Mouse (Mus musculus) neural tube, embryonic 12.5 days (tissue): Measurements from ENCODE around the gene Srgap3. TPM values are rescaled to one million over a fixed set of nuclear protein-coding genes. Genes with fewer than 3 reads are reported as not detected.
A peak's percentile ranks its signal among the peaks of the same experiment; 100 is the strongest.

Experiments used
- ATAC-seq: fragments of 200-750 bp; cut with Nextera tagmentation; 2 replicates; pipeline ENCODE4 v1.8.0; 2017; ENCODE audit warnings: low read depth, mild to moderate bottlenecking, moderate TSS enrichment, moderate library complexity; ENCODE audit not compliant: low FRiP score
- H3K27ac ChIP-seq: fragments of 300-500 bp; sonication (generic); 2 replicates; pipeline ENCODE4 v1.5.1; 2016
- H3K27me3 ChIP-seq: fragments of 300-500 bp; sonication (generic); replicated peaks from 2 replicates; pipeline ENCODE4 v1.6.1; 2016; ENCODE audit warnings: mild to moderate bottlenecking
- H3K36me3 ChIP-seq: fragments of 300-500 bp; sonication (generic); 2 replicates; pipeline ENCODE4 v1.6.1; 2016; ENCODE audit warnings: mild to moderate bottlenecking
- H3K4me1 ChIP-seq: fragments of 300-500 bp; sonication (generic); 2 replicates; pipeline ENCODE4 v1.6.1; 2016
- H3K4me2 ChIP-seq: fragments of 300-500 bp; sonication (generic); replicated peaks from 2 replicates; pipeline ENCODE4 v1.6.1; 2016; ENCODE audit warnings: mild to moderate bottlenecking
- H3K4me3 ChIP-seq: fragments of 300-500 bp; sonication (generic); 2 replicates; pipeline ENCODE4 v1.5.1; 2016
- H3K9ac ChIP-seq: fragments of 300-500 bp; sonication (generic); 2 replicates; pipeline ENCODE4 v1.6.1; 2016; ENCODE audit warnings: mild to moderate bottlenecking
- H3K9me3 ChIP-seq: fragments of 300-500 bp; sonication (generic); 2 replicates; pipeline ENCODE4 v1.6.1; 2016; ENCODE audit warnings: mild to moderate bottlenecking
- WGBS: fragments of 180-500 bp; shearing (Covaris S2); methylation state at CpG from one replicate; pipeline ENCODE4 v1.1.7; 2016; 5-methylcytosine and 5-hydroxymethylcytosine counted together
- polyA plus RNA-seq: library from polyadenylated mRNA; unstranded; fragments of >200 nt; fragmentation: Nextera tagmentation; extraction: Ambion mirVana; gene quantifications from 2 replicates; pipeline ENCODE4 v1.2.1, GENCODE M21; 2016

Gene Srgap3
- polyA plus RNA-seq, 1 experiment from 2014 or later: 37.0 TPM

- Histone ChIP-seq H3K9me3 (0 out of 2 replicates have a peak, but pooled peaks cover 3% of the 10 kb centered on the region), H3K36me3 (peaks cover 14% of the 10 kb centered on the region), H3K27ac (no peak overlapping the region), H3K4me1 (peaks cover 38% of the 10 kb centered on the region), H3K9ac (no peak overlapping the region), H3K27me3 (no peaks in the 10 kb centered on the region), H3K4me2 (no peak overlapping the region), H3K4me3 (no peak overlapping the region)
- WGBS: 86% methylated on average over 5 of the region's 5 CpGs
- no peak for ATAC-seq
Observed at GRCm38 (mm10) chr6:112926011-112926410, 21.1 kb downstream of the Srgap3 start.

DNA sequence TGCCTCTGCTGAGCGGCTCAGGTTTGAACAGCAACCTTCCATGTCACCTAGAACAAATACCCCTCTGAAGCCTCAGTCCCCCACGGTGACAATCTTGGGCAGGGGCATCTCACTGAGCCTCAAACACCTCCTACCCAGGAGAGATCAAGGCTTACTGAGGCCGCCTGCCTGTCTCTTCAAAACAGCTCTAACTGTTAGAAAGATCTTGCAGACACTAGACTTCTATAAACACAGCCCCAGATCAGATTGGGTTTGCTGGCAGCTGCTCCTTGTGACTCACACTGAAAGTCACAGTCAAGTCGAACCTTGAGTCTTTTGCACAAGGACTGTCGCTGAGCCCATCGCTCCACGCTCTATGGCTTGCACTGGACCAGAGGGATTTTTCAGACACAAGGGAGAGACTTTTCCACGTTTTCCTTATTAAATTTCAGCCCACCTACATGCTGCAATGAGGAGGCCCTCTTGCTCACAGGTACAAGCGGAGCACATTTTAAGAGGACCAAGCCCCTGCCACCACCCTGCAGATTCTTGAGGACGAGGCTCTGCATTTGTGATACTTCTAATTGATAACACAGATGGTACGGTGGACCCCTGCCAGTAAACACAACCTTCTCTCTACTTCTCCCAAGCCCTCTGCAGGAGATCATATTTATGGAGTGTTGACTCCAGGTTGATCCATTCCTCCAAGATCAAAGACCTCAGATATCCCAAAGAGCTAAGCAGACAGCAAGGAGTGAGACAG is 21.7 kb downstream of the Srgap3 start:
- Histone ChIP-seq H3K36me3 (peaks cover 14% of the 10 kb centered on the region), H3K27me3 (no peaks in the 10 kb centered on the region), H3K27ac (no peak overlapping the region), H3K9ac (no peak overlapping the region), H3K4me1 (peaks cover 39% of the 10 kb centered on the region), H3K4me2 (no peak overlapping the region), H3K4me3 (no peak overlapping the region), H3K9me3 (0 out of 2 replicates have a peak, but pooled peaks cover 3% of the 10 kb centered on the region)
- ATAC-seq: no peak
- 68% methylated on average over 11 of the region's 11 CpGs for WGBS

DNA sequence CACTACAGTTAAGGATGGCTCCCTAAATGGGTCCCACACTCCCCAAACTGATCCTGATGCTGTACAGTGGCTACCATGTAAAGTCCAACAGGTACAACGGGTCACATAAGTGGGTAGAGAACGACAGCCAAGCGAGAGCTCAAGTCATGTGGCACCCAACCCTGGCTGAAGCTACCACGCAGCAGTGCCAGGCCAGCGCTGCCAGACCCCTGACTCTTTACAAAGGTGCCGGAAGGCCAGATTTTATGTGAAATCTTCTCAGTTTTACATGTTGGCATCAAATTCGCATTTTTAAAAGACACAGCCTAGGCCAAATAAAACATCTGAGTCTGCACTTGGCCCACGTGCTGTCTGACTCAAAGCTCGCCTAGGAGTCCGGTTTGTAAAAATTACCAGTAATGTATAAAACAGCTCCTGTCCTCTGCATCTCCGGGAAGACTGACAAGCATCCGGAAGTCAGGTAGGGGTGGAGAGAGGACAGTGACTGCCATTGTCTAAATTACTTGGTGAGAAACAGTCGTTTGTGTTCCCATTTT is 22.4 kb downstream of the Srgap3 start:
- no peak for ATAC-seq
- Histone ChIP-seq H3K9ac (no peak overlapping the region), H3K36me3 (peaks cover 14% of the 10 kb centered on the region), H3K4me3 (no peak overlapping the region), H3K4me1 (peaks cover 35% of the 10 kb centered on the region), H3K9me3 (0 out of 2 replicates have a peak, but pooled peaks cover 3% of the 10 kb centered on the region), H3K27me3 (no peaks in the 10 kb centered on the region), H3K27ac (no peak overlapping the region), H3K4me2 (no peak overlapping the region)
- 80% methylated on average over 13 of the region's 13 CpGs for WGBS

- 69% methylated on average over 8 of the region's 8 CpGs for WGBS
- ATAC-seq: no peak
- Histone ChIP-seq H3K4me3 (no peak overlapping the region), H3K27ac (no peak overlapping the region), H3K27me3 (no peaks in the 10 kb centered on the region), H3K4me2 (no peak overlapping the region), H3K4me1 (peaks cover 27% of the 10 kb centered on the region), H3K9me3 (0 out of 2 replicates have a peak, but pooled peaks cover 3% of the 10 kb centered on the region), H3K36me3 (peaks cover 31% of the 10 kb centered on the region), H3K9ac (no peak overlapping the region)
Observed at GRCm38 (mm10) chr6:112920619-112921195, 26.4 kb downstream of the Srgap3 start.

- Histone ChIP-seq H3K27ac (no peak overlapping the region), H3K4me3 (no peak overlapping the region), H3K4me1 (peaks cover 19% of the 10 kb centered on the region), H3K36me3 (peaks cover 19% of the 10 kb centered on the region), H3K9ac (no peak overlapping the region), H3K9me3 (no peaks in the 10 kb centered on the region), H3K4me2 (no peak overlapping the region), H3K27me3 (no peaks in the 10 kb centered on the region)
- WGBS: 84% methylated on average over 8 of the region's 8 CpGs
- ATAC-seq: no peak
Observed at GRCm38 (mm10) chr6:112917717-112918116, 29.3 kb downstream of the Srgap3 start.

GRCm38 (mm10) chr6:112916243-112916642 is 30.8 kb downstream of the Srgap3 start:
- no peak; the same call in 1 of the 2 replicates for ATAC-seq
- peaks cover 13% of the 10 kb centered on the region for H3K4me1 ChIP-seq
- WGBS: 86% methylated on average over 2 of the region's 2 CpGs
- H3K27me3 ChIP-seq: no peaks in the 10 kb centered on the region
- peaks cover 16% of the 10 kb centered on the region for H3K36me3 ChIP-seq
- no peak overlapping the region for H3K4me2 ChIP-seq
- H3K9me3 ChIP-seq: no peaks in the 10 kb centered on the region
- no peak overlapping the region for H3K9ac ChIP-seq
- no peak overlapping the region for H3K4me3 ChIP-seq
- H3K27ac ChIP-seq: no peak overlapping the region

DNA sequence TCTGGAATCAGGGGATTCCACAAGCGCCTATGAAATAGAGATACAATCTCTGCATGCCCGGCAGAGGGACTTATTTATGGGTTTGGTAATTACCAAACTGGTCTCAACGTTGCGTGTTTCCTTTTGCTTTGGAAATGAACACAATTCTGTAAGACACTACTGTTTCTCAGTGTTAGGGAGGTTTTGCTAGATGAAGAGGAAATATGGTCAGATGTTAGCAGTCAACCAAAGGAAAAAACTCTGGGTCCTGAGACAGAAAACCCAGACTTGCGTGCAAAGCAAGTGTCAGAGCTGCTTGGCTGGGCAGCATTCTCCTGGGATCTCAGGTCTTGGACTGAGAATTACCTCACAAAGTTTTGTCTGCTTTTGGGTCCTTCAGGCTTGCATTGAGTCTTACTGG is 34.5 kb downstream of the Srgap3 start:
- H3K9me3 ChIP-seq: no peaks in the 10 kb centered on the region
- H3K27me3 ChIP-seq: no peaks in the 10 kb centered on the region
- ATAC-seq: no peak
- H3K27ac ChIP-seq: no peak overlapping the region
- 0 out of 2 replicates have a peak, but pooled peaks cover 3% of the 10 kb centered on the region for H3K4me1 ChIP-seq
- no peak overlapping the region for H3K4me2 ChIP-seq
- WGBS: 84% methylated on average over 5 of the region's 5 CpGs
- H3K36me3 ChIP-seq: peaks cover 12% of the 10 kb centered on the region
- H3K4me3 ChIP-seq: no peak overlapping the region
- no peak overlapping the region for H3K9ac ChIP-seq

- no peaks in the 10 kb centered on the region for H3K4me1 ChIP-seq
- 70% methylated on average over 2 of the region's 2 CpGs for whole genome bisulfite sequencing
- H3K4me2 ChIP-seq: no peak overlapping the region
Observed at GRCm38 (mm10) chr6:112909711-112910110, 37.4 kb downstream of the Srgap3 start.

DNA sequence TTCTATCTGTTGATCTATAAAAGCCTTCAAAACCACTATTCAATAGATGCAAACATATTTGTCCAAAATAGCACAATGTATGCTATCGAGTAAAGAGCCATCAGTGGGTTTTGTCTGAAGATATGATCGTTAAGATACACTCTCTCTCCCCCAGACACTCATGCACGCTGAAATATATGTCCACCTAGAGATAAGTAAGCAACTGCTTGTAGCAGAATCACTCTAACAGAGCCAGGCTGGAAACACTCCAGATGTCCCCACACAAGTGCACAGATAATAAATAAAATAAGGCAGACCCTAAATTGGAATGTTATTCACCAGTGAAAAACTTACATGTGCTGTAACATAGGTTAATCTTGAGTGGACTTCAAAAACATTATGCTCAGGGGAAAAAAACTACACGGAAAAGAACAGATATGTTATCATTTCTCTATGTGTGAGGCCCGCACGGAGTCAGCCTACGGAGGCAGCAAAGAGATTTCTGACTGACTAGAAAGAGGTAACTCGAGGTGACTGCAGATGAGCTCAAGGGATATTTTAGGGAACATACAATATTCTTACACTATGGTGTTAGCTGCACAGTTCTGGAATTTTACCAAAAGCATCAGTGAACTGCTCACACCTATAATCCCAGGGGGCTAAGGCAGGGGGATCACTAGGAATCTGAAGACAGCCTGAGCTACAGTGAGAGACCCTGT is 39.0 kb downstream of the Srgap3 start:
- Histone ChIP-seq H3K36me3 (no peaks in the 10 kb centered on the region; the same call in 1 of the 2 replicates), H3K27me3 (no peaks in the 10 kb centered on the region), H3K9me3 (no peaks in the 10 kb centered on the region), H3K4me1 (peaks cover 13% of the 10 kb centered on the region), H3K4me2 (no peak overlapping the region), H3K27ac (no peak overlapping the region), H3K4me3 (no peak overlapping the region), H3K9ac (no peak overlapping the region)
- 88% methylated on average over 8 of the region's 8 CpGs for WGBS
- no peak for ATAC-seq

More at GRCm38 (mm10) chr6:112909711-112910110, 37.4 kb downstream of the Srgap3 start:
- H3K9ac ChIP-seq: no peak overlapping the region
- no peak for ATAC-seq
- no peaks in the 10 kb centered on the region; the same call in none of the 2 replicates for H3K36me3 ChIP-seq
- H3K4me3 ChIP-seq: no peak overlapping the region
- H3K27ac ChIP-seq: no peak overlapping the region
- no peaks in the 10 kb centered on the region for H3K9me3 ChIP-seq
- no peaks in the 10 kb centered on the region for H3K27me3 ChIP-seq

- Histone ChIP-seq H3K4me3 (no peak overlapping the region), H3K4me2 (peak overlapping the region; percentile 42; the same call in 1 of the 2 replicates), H3K9me3 (no peaks in the 10 kb centered on the region), H3K27ac (peak overlapping the region; percentile 86), H3K27me3 (no peaks in the 10 kb centered on the region), H3K36me3 (no peaks in the 10 kb centered on the region), H3K4me1 (peaks cover 54% of the 10 kb centered on the region), H3K9ac (no peak overlapping the region)
- 0 out of 2 replicates have a peak, but pooled peaks have one; percentile 13 for ATAC-seq
- 89% methylated on average over 5 of the region's 5 CpGs for WGBS
Observed at GRCm38 (mm10) chr6:112903796-112904195, 43.3 kb downstream of the Srgap3 start.

- no peaks in the 10 kb centered on the region for H3K9me3 ChIP-seq
- WGBS: 8% methylated on average over 7 of the region's 7 CpGs
- no peak overlapping the region for H3K4me3 ChIP-seq
- peaks cover 59% of the 10 kb centered on the region for H3K4me1 ChIP-seq
- no peak overlapping the region for H3K9ac ChIP-seq
- peak overlapping the region; percentile 86 for H3K27ac ChIP-seq
- peak overlapping the region; percentile 42 for H3K4me2 ChIP-seq
- H3K36me3 ChIP-seq: no peaks in the 10 kb centered on the region
- no peaks in the 10 kb centered on the region for H3K27me3 ChIP-seq
- peak; percentile 59 for ATAC-seq
Observed at GRCm38 (mm10) chr6:112903226-112903625, 43.8 kb downstream of the Srgap3 start.

GRCm38 (mm10) chr6:112902791-112903190 is 44.3 kb downstream of the Srgap3 start:
- 18% methylated on average over 4 of the region's 4 CpGs for WGBS
- Histone ChIP-seq H3K9ac (no peak overlapping the region), H3K4me1 (peaks cover 61% of the 10 kb centered on the region), H3K27ac (peak overlapping the region; percentile 86), H3K4me3 (no peak overlapping the region), H3K27me3 (no peaks in the 10 kb centered on the region), H3K4me2 (peak overlapping the region; percentile 42), H3K36me3 (no peaks in the 10 kb centered on the region), H3K9me3 (no peaks in the 10 kb centered on the region)
- peak; percentile 55 for ATAC-seq
